Mouse (Mus musculus) midbrain, embryonic 12.5 days (tissue): ENCODE results near the gene Nfatc3. TPM values are rescaled to one million over a fixed set of nuclear protein-coding genes. Genes with fewer than 3 reads are reported as not detected.

Source experiments
- ATAC-seq: fragments of 200-750 bp; cut with Nextera tagmentation; 2 replicates; pipeline ENCODE4 v1.8.0; 2017; ENCODE audit warnings: low read depth, moderate TSS enrichment, moderate library complexity; ENCODE audit not compliant: low FRiP score
- H3K27ac ChIP-seq: fragments of 300-500 bp; sonication (generic); replicated peaks from 2 replicates; pipeline ENCODE4 v1.5.1; 2016; ENCODE audit warnings: mild to moderate bottlenecking
- H3K27me3 ChIP-seq: fragments of 300-500 bp; sonication (generic); 2 replicates; pipeline ENCODE4 v1.6.1; 2016; ENCODE audit warnings: mild to moderate bottlenecking
- H3K36me3 ChIP-seq: fragments of 300-500 bp; sonication (generic); 2 replicates; pipeline ENCODE4 v1.6.1; 2016
- H3K4me1 ChIP-seq: fragments of 300-500 bp; sonication (generic); 2 replicates; pipeline ENCODE4 v1.6.1; 2016
- H3K4me2 ChIP-seq: fragments of 300-500 bp; sonication (generic); replicated peaks from 2 replicates; pipeline ENCODE4 v1.6.1; 2016; ENCODE audit warnings: mild to moderate bottlenecking, moderate library complexity
- H3K4me3 ChIP-seq: fragments of 300-500 bp; sonication (generic); 2 replicates; pipeline ENCODE4 v1.5.1; 2016; ENCODE audit warnings: mild to moderate bottlenecking
- H3K9ac ChIP-seq: fragments of 300-500 bp; sonication (generic); replicated peaks from 2 replicates; pipeline ENCODE4 v1.6.1; 2016; ENCODE audit warnings: mild to moderate bottlenecking, moderate library complexity
- H3K9me3 ChIP-seq: fragments of 300-500 bp; sonication (generic); 2 replicates; pipeline ENCODE4 v1.6.1; 2016; ENCODE audit warnings: mild to moderate bottlenecking
- WGBS: fragments of 180-500 bp; shearing (Covaris S2); methylation state at CpG from one replicate; pipeline ENCODE4 v1.1.7; 2016; 5-methylcytosine and 5-hydroxymethylcytosine counted together
- polyA plus RNA-seq: library from polyadenylated mRNA; unstranded; fragments of >200 nt; fragmentation: Nextera tagmentation; extraction: Ambion mirVana; gene quantifications from 2 replicates; pipeline ENCODE4 v1.2.1, GENCODE M21; 2016

Gene Nfatc3
- polyA plus RNA-seq, 1 experiment from 2014 or later, result 5.3 TPM

GRCm38 (mm10) chr8:106044151-106044550, 14.5 kb upstream of the Nfatc3 start:
- no peak overlapping the region for H3K9ac ChIP-seq
- no peaks in the 10 kb centered on the region for H3K27me3 ChIP-seq
- H3K4me1 ChIP-seq, result no peaks in the 10 kb centered on the region
- H3K4me3 ChIP-seq, result no peak overlapping the region
- no peaks in the 10 kb centered on the region for H3K9me3 ChIP-seq
- 90% methylated on average over 3 of the region's 3 CpGs for WGBS
- no peak; the same call in 1 of the 2 replicates for ATAC-seq
- no peak overlapping the region for H3K4me2 ChIP-seq
- H3K36me3 ChIP-seq, result 0 out of 2 replicates have a peak, but pooled peaks cover 12% of the 10 kb centered on the region
- no peak overlapping the region for H3K27ac ChIP-seq

- Histone ChIP-seq H3K4me3 (no peak overlapping the region), H3K36me3 (peaks cover 25% of the 10 kb centered on the region), H3K27ac (no peak overlapping the region), H3K27me3 (no peaks in the 10 kb centered on the region), H3K9me3 (no peaks in the 10 kb centered on the region), H3K9ac (no peak overlapping the region), H3K4me1 (no peaks in the 10 kb centered on the region), H3K4me2 (no peak overlapping the region)
- WGBS, result 93% methylated on average over 11 of the region's 11 CpGs
- no peak for ATAC-seq
These were observed 11.6 kb upstream of the Nfatc3 start for GRCm38 (mm10) chr8:106046872-106047559.

- Histone ChIP-seq H3K4me1 (no peaks in the 10 kb centered on the region), H3K4me2 (no peak overlapping the region), H3K27ac (no peak overlapping the region), H3K4me3 (no peak overlapping the region), H3K9ac (no peak overlapping the region), H3K9me3 (no peaks in the 10 kb centered on the region), H3K27me3 (no peaks in the 10 kb centered on the region), H3K36me3 (peaks cover 33% of the 10 kb centered on the region)
- 89% methylated on average over 5 of the region's 5 CpGs for WGBS
- no peak for ATAC-seq
These were observed 10.6 kb upstream of the Nfatc3 start for GRCm38 (mm10) chr8:106047854-106048630.

- peaks cover 47% of the 10 kb centered on the region for H3K36me3 ChIP-seq
These were observed 8.8 kb upstream of the Nfatc3 start for GRCm38 (mm10) chr8:106049840-106050239.

GRCm38 (mm10) chr8:106051068-106051467, 7.6 kb upstream of the Nfatc3 start:
- Histone ChIP-seq H3K27ac (no peak overlapping the region), H3K4me2 (no peak overlapping the region), H3K9me3 (no peaks in the 10 kb centered on the region), H3K36me3 (peaks cover 47% of the 10 kb centered on the region), H3K9ac (no peak overlapping the region), H3K4me1 (no peaks in the 10 kb centered on the region), H3K27me3 (no peaks in the 10 kb centered on the region), H3K4me3 (no peak overlapping the region)
- WGBS, result 88% methylated on average over 3 of the region's 3 CpGs
- ATAC-seq, result no peak

More at GRCm38 (mm10) chr8:106049840-106050239, 8.8 kb upstream of the Nfatc3 start:
- Histone ChIP-seq H3K4me2 (no peak overlapping the region), H3K4me1 (no peaks in the 10 kb centered on the region), H3K27me3 (no peaks in the 10 kb centered on the region), H3K27ac (no peak overlapping the region), H3K9me3 (no peaks in the 10 kb centered on the region), H3K9ac (no peak overlapping the region), H3K4me3 (no peak overlapping the region)
- no peak for ATAC-seq
- 93% methylated on average over 6 of the region's 6 CpGs for WGBS

GRCm38 (mm10) chr8:106052510-106053089, 6.0 kb upstream of the Nfatc3 start:
- ATAC-seq, result no peak
- Histone ChIP-seq H3K4me2 (no peak overlapping the region), H3K9me3 (no peaks in the 10 kb centered on the region), H3K9ac (no peak overlapping the region), H3K27me3 (no peaks in the 10 kb centered on the region), H3K27ac (no peak overlapping the region), H3K4me3 (no peak overlapping the region), H3K36me3 (peaks cover 44% of the 10 kb centered on the region), H3K4me1 (no peaks in the 10 kb centered on the region)
- 90% methylated on average over 9 of the region's 9 CpGs for WGBS

GRCm38 (mm10) chr8:106054190-106054811, 4.3 kb upstream of the Nfatc3 start:
- Histone ChIP-seq H3K4me1 (peaks cover 8% of the 10 kb centered on the region), H3K9me3 (no peaks in the 10 kb centered on the region), H3K27me3 (no peaks in the 10 kb centered on the region), H3K36me3 (peaks cover 41% of the 10 kb centered on the region), H3K4me3 (no peak overlapping the region), H3K27ac (no peak overlapping the region), H3K9ac (no peak overlapping the region), H3K4me2 (no peak overlapping the region)
- no peak for ATAC-seq
- 85% methylated on average over 6 of the region's 6 CpGs for WGBS

GRCm38 (mm10) chr8:106055038-106055437, 3.6 kb upstream of the Nfatc3 start:
- H3K9me3 ChIP-seq, result no peaks in the 10 kb centered on the region
- no peak overlapping the region for H3K4me3 ChIP-seq
- 61% methylated on average over 3 of the region's 3 CpGs for WGBS
- H3K27me3 ChIP-seq, result no peaks in the 10 kb centered on the region
- peaks cover 41% of the 10 kb centered on the region for H3K36me3 ChIP-seq
- H3K27ac ChIP-seq, result no peak overlapping the region
- H3K9ac ChIP-seq, result no peak overlapping the region
- H3K4me2 ChIP-seq, result no peak overlapping the region
- peaks cover 8% of the 10 kb centered on the region for H3K4me1 ChIP-seq
- no peak for ATAC-seq

GRCm38 (mm10) chr8:106056455-106056982, 2.1 kb upstream of the Nfatc3 start:
- no peak for ATAC-seq
- no peaks in the 10 kb centered on the region for H3K27me3 ChIP-seq
- WGBS, result 93% methylated on average over 4 of the region's 4 CpGs
- no peak overlapping the region for H3K27ac ChIP-seq
- no peak overlapping the region for H3K4me3 ChIP-seq
- H3K4me2 ChIP-seq, result no peak overlapping the region
- peaks cover 29% of the 10 kb centered on the region; the same call in 1 of the 2 replicates for H3K36me3 ChIP-seq
- no peak overlapping the region for H3K9ac ChIP-seq
- H3K9me3 ChIP-seq, result no peaks in the 10 kb centered on the region
- H3K4me1 ChIP-seq, result peaks cover 19% of the 10 kb centered on the region

- H3K4me3 ChIP-seq, result peak overlapping the region; percentile 86
- peak overlapping the region; percentile 58 for H3K4me2 ChIP-seq
- no peaks in the 10 kb centered on the region for H3K36me3 ChIP-seq
- peak; percentile 84 for ATAC-seq
- H3K27me3 ChIP-seq, result no peaks in the 10 kb centered on the region
- peak overlapping the region; percentile 92 for H3K27ac ChIP-seq
- WGBS, result under 1% methylated on average over 82 of the region's 83 CpGs
- H3K4me1 ChIP-seq, result peaks cover 28% of the 10 kb centered on the region
- peak overlapping the region; percentile 83 for H3K9ac ChIP-seq
- no peaks in the 10 kb centered on the region for H3K9me3 ChIP-seq
These were observed 1.2 kb downstream of the Nfatc3 start for GRCm38 (mm10) chr8:106059613-106060371.

- peak overlapping the region; percentile 86 for H3K4me3 ChIP-seq
- H3K9me3 ChIP-seq, result no peaks in the 10 kb centered on the region
- H3K27me3 ChIP-seq, result no peaks in the 10 kb centered on the region
- H3K4me2 ChIP-seq, result peak overlapping the region; percentile 58
- H3K36me3 ChIP-seq, result no peaks in the 10 kb centered on the region
- 11% methylated on average over 3 of the region's 3 CpGs for WGBS
- no peak for ATAC-seq
- H3K9ac ChIP-seq, result peak overlapping the region; percentile 83; the same call in 1 of the 2 replicates
- H3K27ac ChIP-seq, result no peak overlapping the region
- H3K4me1 ChIP-seq, result peaks cover 28% of the 10 kb centered on the region
These were observed 1.9 kb downstream of the Nfatc3 start for GRCm38 (mm10) chr8:106060521-106060920.
